Mouse (Mus musculus) kidney, embryonic 14.5 days (tissue): ENCODE data around the gene Acsf3. TPM values are rescaled to one million over a fixed set of nuclear protein-coding genes. Genes with fewer than 3 reads are reported as not detected.

Experiments
- ATAC-seq: fragments of 200-750 bp; cut with Nextera tagmentation; 2 replicates; pipeline ENCODE4 v1.8.0; 2017; ENCODE audit warnings: moderate number of reproducible peaks, mild to moderate bottlenecking, moderate TSS enrichment, moderate library complexity; ENCODE audit not compliant: low FRiP score, low TSS enrichment
- H3K27ac ChIP-seq: fragments of 300-500 bp; sonication (generic); 2 replicates; pipeline ENCODE4 v1.5.1; 2014; ENCODE audit warnings: low read depth, mild to moderate bottlenecking, low read length, moderate library complexity, mixed read lengths
- H3K27me3 ChIP-seq: fragments of 300-500 bp; sonication (generic); 2 replicates; pipeline ENCODE4 v1.6.1; 2014; ENCODE audit warnings: mild to moderate bottlenecking, low read length; ENCODE audit not compliant: control insufficient read depth, insufficient read depth
- H3K36me3 ChIP-seq: fragments of 300-500 bp; sonication (generic); 2 replicates; pipeline ENCODE4 v1.6.1; 2014; ENCODE audit warnings: low read length, mixed read lengths; ENCODE audit not compliant: control insufficient read depth, insufficient read depth
- H3K4me1 ChIP-seq: fragments of 300-500 bp; sonication (generic); 2 replicates; pipeline ENCODE4 v1.6.1; 2014; ENCODE audit warnings: low read length, mixed read lengths; ENCODE audit not compliant: control insufficient read depth, insufficient read depth
- H3K4me2 ChIP-seq: fragments of 300-500 bp; sonication (generic); replicated peaks from 2 replicates; pipeline ENCODE4 v1.6.1; 2014; ENCODE audit warnings: low read depth, mild to moderate bottlenecking, low read length
- H3K4me3 ChIP-seq: fragments of 300-500 bp; sonication (generic); 2 replicates; pipeline ENCODE4 v1.5.1; 2014; ENCODE audit warnings: mild to moderate bottlenecking, low read length
- H3K9ac ChIP-seq: fragments of 300-500 bp; sonication (generic); 2 replicates; pipeline ENCODE4 v1.6.1; 2014; ENCODE audit warnings: low read depth, mild to moderate bottlenecking, low read length, moderate library complexity
- H3K9me3 ChIP-seq: fragments of 300-500 bp; sonication (generic); 2 replicates; pipeline ENCODE4 v1.6.1; 2016; ENCODE audit warnings: low read length; ENCODE audit not compliant: control insufficient read depth
- WGBS: fragments of 180-500 bp; shearing (Covaris S2); extraction: QIAGEN DNeasy Blood & Tissue Kit; methylation state at CpG from one replicate; pipeline ENCODE4 v1.1.7; 2014; 5-methylcytosine and 5-hydroxymethylcytosine counted together
- polyA plus RNA-seq: library from polyadenylated mRNA; unstranded; fragments of >200 nt; fragmentation: Nextera tagmentation; extraction: Ambion mirVana; gene quantifications from 2 replicates; pipeline ENCODE4 v1.2.1, GENCODE M21; 2014

Acsf3 gene
- polyA plus RNA-seq, result 16.1 and 20.2 TPM in 2 replicates

- H3K36me3 ChIP-seq, result peaks cover 2% of the 10 kb centered on the region; the same call in 1 of the 2 replicates
- peak within 1 kb of the TSS; percentile 77 for H3K4me2 ChIP-seq
- 2% methylated on average over 50 of the region's 50 CpGs for WGBS
- peak; percentile 79 for ATAC-seq
- H3K4me3 ChIP-seq, result peak within 1 kb of the TSS; percentile 92
- 0 out of 2 replicates have a peak, but pooled peaks cover 2% of the 10 kb centered on the region for H3K27me3 ChIP-seq
- no peak within 1 kb of the TSS for H3K27ac ChIP-seq
- peak within 1 kb of the TSS; percentile 85 for H3K9ac ChIP-seq
- peaks cover 3% of the 10 kb centered on the region; the same call in 1 of the 2 replicates for H3K4me1 ChIP-seq
- H3K9me3 ChIP-seq, result no peaks in the 10 kb centered on the region
Measured at GRCm38 (mm10) chr8:122775285-122776155, at the start of gene Acsf3. Gene Acsf3 (plus strand): TSS chr8:122775486.

- Histone ChIP-seq H3K27me3 (peaks cover 5% of the 10 kb centered on the region; the same call in 1 of the 2 replicates), H3K27ac (no peak overlapping the region), H3K4me2 (no peak overlapping the region), H3K4me1 (no peaks in the 10 kb centered on the region), H3K9ac (no peak overlapping the region), H3K4me3 (no peak overlapping the region), H3K9me3 (no peaks in the 10 kb centered on the region), H3K36me3 (no peaks in the 10 kb centered on the region)
- ATAC-seq, result no peak
- WGBS, result 55% methylated on average over 2 of the region's 2 CpGs
Measured at GRCm38 (mm10) chr8:122726789-122727188, 48.5 kb upstream of the Acsf3 start.

- H3K4me2 ChIP-seq, result no peak overlapping the region
- H3K9me3 ChIP-seq, result no peaks in the 10 kb centered on the region
- ATAC-seq, result no peak
- no peak overlapping the region for H3K27ac ChIP-seq
- peaks cover 3% of the 10 kb centered on the region; the same call in 1 of the 2 replicates for H3K27me3 ChIP-seq
- H3K4me3 ChIP-seq, result no peak overlapping the region
- WGBS, result 65% methylated on average over 5 of the region's 5 CpGs
- H3K9ac ChIP-seq, result no peak overlapping the region
- no peaks in the 10 kb centered on the region for H3K4me1 ChIP-seq
- H3K36me3 ChIP-seq, result no peaks in the 10 kb centered on the region
Measured at GRCm38 (mm10) chr8:122727412-122727811, 47.9 kb upstream of the Acsf3 start.

- H3K9ac ChIP-seq, result no peak overlapping the region
- no peak overlapping the region for H3K4me3 ChIP-seq
- H3K27ac ChIP-seq, result no peak overlapping the region
- no peaks in the 10 kb centered on the region for H3K36me3 ChIP-seq
- H3K27me3 ChIP-seq, result no peaks in the 10 kb centered on the region
- H3K4me2 ChIP-seq, result no peak overlapping the region
- 10% methylated on average over 3 of the region's 3 CpGs for WGBS
- no peaks in the 10 kb centered on the region for H3K9me3 ChIP-seq
- no peak for ATAC-seq
- no peaks in the 10 kb centered on the region for H3K4me1 ChIP-seq
Measured at GRCm38 (mm10) chr8:122728630-122729029, 46.7 kb upstream of the Acsf3 start.

GRCm38 (mm10) chr8:122735110-122735509, 40.2 kb upstream of the Acsf3 start:
- Histone ChIP-seq H3K9ac (no peak overlapping the region), H3K9me3 (no peaks in the 10 kb centered on the region), H3K27ac (no peak overlapping the region), H3K27me3 (no peaks in the 10 kb centered on the region), H3K36me3 (no peaks in the 10 kb centered on the region), H3K4me3 (no peak overlapping the region), H3K4me2 (no peak overlapping the region), H3K4me1 (peaks cover 10% of the 10 kb centered on the region; the same call in 1 of the 2 replicates)
- no peak for ATAC-seq
- 71% methylated on average over 3 of the region's 3 CpGs for WGBS

- no peaks in the 10 kb centered on the region for H3K36me3 ChIP-seq
- no peak for ATAC-seq
- 60% methylated on average over 19 of the region's 19 CpGs for WGBS
- no peak overlapping the region for H3K9ac ChIP-seq
- H3K9me3 ChIP-seq, result no peaks in the 10 kb centered on the region
- peaks cover 10% of the 10 kb centered on the region; the same call in 1 of the 2 replicates for H3K4me1 ChIP-seq
- no peak overlapping the region for H3K4me3 ChIP-seq
- no peaks in the 10 kb centered on the region for H3K27me3 ChIP-seq
- no peak overlapping the region for H3K27ac ChIP-seq
- no peak overlapping the region for H3K4me2 ChIP-seq
Measured at GRCm38 (mm10) chr8:122735542-122736473, 39.5 kb upstream of the Acsf3 start.

GRCm38 (mm10) chr8:122736623-122737022, 38.7 kb upstream of the Acsf3 start:
- H3K9me3 ChIP-seq, result no peaks in the 10 kb centered on the region
- H3K9ac ChIP-seq, result no peak overlapping the region
- no peaks in the 10 kb centered on the region for H3K36me3 ChIP-seq
- H3K27ac ChIP-seq, result no peak overlapping the region
- H3K4me2 ChIP-seq, result no peak overlapping the region
- ATAC-seq, result no peak
- peaks cover 10% of the 10 kb centered on the region; the same call in 1 of the 2 replicates for H3K4me1 ChIP-seq
- WGBS, result 89% methylated on average over 11 of the region's 11 CpGs
- 0 out of 2 replicates have a peak, but pooled peaks cover under 1% of the 10 kb centered on the region for H3K27me3 ChIP-seq
- no peak overlapping the region for H3K4me3 ChIP-seq

GRCm38 (mm10) chr8:122737071-122737470, 38.2 kb upstream of the Acsf3 start:
- Histone ChIP-seq H3K4me1 (peaks cover 10% of the 10 kb centered on the region; the same call in 1 of the 2 replicates), H3K4me2 (no peak overlapping the region), H3K9ac (no peak overlapping the region), H3K27me3 (0 out of 2 replicates have a peak, but pooled peaks cover 4% of the 10 kb centered on the region), H3K27ac (no peak overlapping the region), H3K9me3 (no peaks in the 10 kb centered on the region), H3K36me3 (no peaks in the 10 kb centered on the region), H3K4me3 (no peak overlapping the region)
- ATAC-seq, result no peak
- 47% methylated on average over 4 of the region's 4 CpGs for WGBS
